ENCODE assay signal across 14 mouse cellular contexts in genomic region chr9:116285691-116286431, GRCm38 (mm10).
DNase-seq lines count a peak whose midpoint lies in the region; ATAC-seq and TF ChIP-seq lines count a peak whose summit lies in the region.
"Had no signal": no experiment of that assay in that cellular context is flagged by ENCODE, and none has a peak within 500 bp of the region (broad histone marks: within the 10 kb centered on the region; RNA-seq: fewer than 3 reads in every experiment).

No protein-coding gene starts in this region.

- H3K4me1 ChIP-seq in hindbrain, embryonic 11.5 days (replicated peaks; ENCODE audit: control insufficient read depth, insufficient read depth, low read length): no peaks in the 10 kb centered on the region
- H3K4me1 ChIP-seq in hindbrain, embryonic 16.5 days (ENCODE audit: control insufficient read depth, insufficient read depth, low read depth, low read length): no peaks in the 10 kb centered on the region; the same call in 1 of the 2 replicates
- no peaks in the 10 kb centered on the region for H3K4me1 ChIP-seq in midbrain, embryonic 11.5 days (ENCODE audit: control insufficient read depth, insufficient read depth, low read length)
- no peaks in the 10 kb centered on the region for H3K4me1 ChIP-seq in midbrain, embryonic 15.5 days
- H3K4me1 ChIP-seq in embryonic facial prominence, embryonic 11.5 days (ENCODE audit: control insufficient read depth, insufficient read depth, low read length): no peaks in the 10 kb centered on the region
- no peaks in the 10 kb centered on the region for H3K4me1 ChIP-seq in hindbrain, postnatal 0 days (ENCODE audit: insufficient read depth, low read length)
- H3K4me1 ChIP-seq: liver, embryonic 13.5 days; megakaryocyte, embryonic 14.5 days; stomach, embryonic 15.5 days had no signal

- H3K27ac ChIP-seq in hindbrain, embryonic 11.5 days (ENCODE audit: low read depth, low read length): 0 out of 2 replicates have a peak overlapping the region, but pooled peaks have one; percentile 6
- no peak overlapping the region for H3K27ac ChIP-seq in hindbrain, embryonic 16.5 days (ENCODE audit: low read depth, low read length)
- no peak overlapping the region for H3K27ac ChIP-seq in midbrain, embryonic 11.5 days (ENCODE audit: low read depth, low read length)
- no peak overlapping the region for H3K27ac ChIP-seq in midbrain, embryonic 15.5 days
- no peak overlapping the region for H3K27ac ChIP-seq in embryonic facial prominence, embryonic 11.5 days (replicated peaks; ENCODE audit: low read depth, low read length)
- H3K27ac ChIP-seq in hindbrain, postnatal 0 days: no peak overlapping the region
- H3K27ac ChIP-seq: liver, embryonic 13.5 days; stomach, embryonic 15.5 days had no signal

- peak; percentile 65; the same call in 1 of the 2 replicates for ATAC-seq in hindbrain, embryonic 11.5 days (ENCODE audit: low FRiP score)
- ATAC-seq in hindbrain, embryonic 16.5 days: no peak
- ATAC-seq in midbrain, embryonic 11.5 days (ENCODE audit: low FRiP score): no peak
- no peak for ATAC-seq in midbrain, embryonic 15.5 days (replicated peaks)
- ATAC-seq in embryonic facial prominence, embryonic 11.5 days (replicated peaks; ENCODE audit: insufficient number of reproducible peaks, low FRiP score, low TSS enrichment, low read depth): no peak
- ATAC-seq in hindbrain, postnatal 0 days: no peak
- ATAC-seq: inflammation-experienced regulatory T-cells, adult 6 months had no signal

- no peaks in the 10 kb centered on the region for H3K36me3 ChIP-seq in hindbrain, embryonic 11.5 days (ENCODE audit: control insufficient read depth, insufficient read depth, low read length)
- H3K36me3 ChIP-seq in hindbrain, embryonic 16.5 days (ENCODE audit: control insufficient read depth, insufficient read depth, low read length): no peaks in the 10 kb centered on the region
- no peaks in the 10 kb centered on the region for H3K36me3 ChIP-seq in midbrain, embryonic 11.5 days (ENCODE audit: control insufficient read depth, insufficient read depth, low read length)
- no peaks in the 10 kb centered on the region for H3K36me3 ChIP-seq in midbrain, embryonic 15.5 days (replicated peaks)
- H3K36me3 ChIP-seq in embryonic facial prominence, embryonic 11.5 days (replicated peaks; ENCODE audit: control insufficient read depth, insufficient read depth, low read depth, low read length): no peaks in the 10 kb centered on the region
- no peaks in the 10 kb centered on the region for H3K36me3 ChIP-seq in hindbrain, postnatal 0 days (ENCODE audit: insufficient read depth, low read length)
- H3K36me3 ChIP-seq: liver, embryonic 13.5 days; stomach, embryonic 15.5 days had no signal

- H3K9me3 ChIP-seq in hindbrain, embryonic 11.5 days (ENCODE audit: control insufficient read depth, low read length): no peaks in the 10 kb centered on the region
- H3K9me3 ChIP-seq in hindbrain, embryonic 16.5 days (ENCODE audit: control insufficient read depth, low read length): no peaks in the 10 kb centered on the region
- no peaks in the 10 kb centered on the region for H3K9me3 ChIP-seq in midbrain, embryonic 11.5 days (ENCODE audit: control insufficient read depth, low read length)
- no peaks in the 10 kb centered on the region for H3K9me3 ChIP-seq in midbrain, embryonic 15.5 days
- no peaks in the 10 kb centered on the region for H3K9me3 ChIP-seq in embryonic facial prominence, embryonic 11.5 days (replicated peaks; ENCODE audit: control insufficient read depth, low read length)
- no peaks in the 10 kb centered on the region for H3K9me3 ChIP-seq in hindbrain, postnatal 0 days (ENCODE audit: low read length)
- H3K9me3 ChIP-seq: liver, embryonic 13.5 days; megakaryocyte, embryonic 14.5 days; stomach, embryonic 15.5 days had no signal

- no peak overlapping the region for H3K9ac ChIP-seq in hindbrain, embryonic 11.5 days (ENCODE audit: low read depth, low read length)
- no peak overlapping the region for H3K9ac ChIP-seq in hindbrain, embryonic 16.5 days (ENCODE audit: low read depth, low read length)
- H3K9ac ChIP-seq in midbrain, embryonic 11.5 days (ENCODE audit: low read length): no peak overlapping the region
- no peak overlapping the region for H3K9ac ChIP-seq in midbrain, embryonic 15.5 days
- no peak overlapping the region for H3K9ac ChIP-seq in embryonic facial prominence, embryonic 11.5 days (replicated peaks; ENCODE audit: low read length)
- no peak overlapping the region for H3K9ac ChIP-seq in hindbrain, postnatal 0 days (replicated peaks; ENCODE audit: low read length)
- H3K9ac ChIP-seq: liver, embryonic 13.5 days; stomach, embryonic 15.5 days had no signal

- no peak overlapping the region for H3K4me3 ChIP-seq in hindbrain, embryonic 11.5 days (ENCODE audit: low read depth, low read length)
- no peak overlapping the region for H3K4me3 ChIP-seq in hindbrain, embryonic 16.5 days (ENCODE audit: low read length)
- no peak overlapping the region for H3K4me3 ChIP-seq in midbrain, embryonic 11.5 days (ENCODE audit: low read depth, low read length)
- H3K4me3 ChIP-seq in midbrain, embryonic 15.5 days: no peak overlapping the region
- H3K4me3 ChIP-seq in embryonic facial prominence, embryonic 11.5 days (ENCODE audit: low read depth, low read length): no peak overlapping the region
- H3K4me3 ChIP-seq in hindbrain, postnatal 0 days (ENCODE audit: low read length): no peak overlapping the region
- H3K4me3 ChIP-seq: liver, embryonic 13.5 days; megakaryocyte, embryonic 14.5 days; stomach, embryonic 15.5 days had no signal

- no peaks in the 10 kb centered on the region for H3K27me3 ChIP-seq in hindbrain, embryonic 11.5 days (ENCODE audit: control insufficient read depth, insufficient read depth, low read length)
- H3K27me3 ChIP-seq in hindbrain, embryonic 16.5 days (replicated peaks; ENCODE audit: control insufficient read depth, insufficient read depth, low read length): no peaks in the 10 kb centered on the region
- H3K27me3 ChIP-seq in midbrain, embryonic 11.5 days (ENCODE audit: control insufficient read depth, insufficient read depth, low read length): no peaks in the 10 kb centered on the region
- H3K27me3 ChIP-seq in midbrain, embryonic 15.5 days (replicated peaks): no peaks in the 10 kb centered on the region
- no peaks in the 10 kb centered on the region for H3K27me3 ChIP-seq in embryonic facial prominence, embryonic 11.5 days (ENCODE audit: control insufficient read depth, insufficient read depth, low read length)
- H3K27me3 ChIP-seq in hindbrain, postnatal 0 days (ENCODE audit: insufficient read depth, low read length): no peaks in the 10 kb centered on the region
- H3K27me3 ChIP-seq: liver, embryonic 13.5 days; megakaryocyte, embryonic 14.5 days; stomach, embryonic 15.5 days had no signal

- no peak for TF ChIP-seq CTCF in hindbrain, postnatal 0 days (IDR thresholded peaks at IDR 0.05; ENCODE audit: low read depth)

- no peak overlapping the region for H3K4me2 ChIP-seq in hindbrain, embryonic 11.5 days (replicated peaks; ENCODE audit: low read depth, low read length)
- no peak overlapping the region for H3K4me2 ChIP-seq in hindbrain, embryonic 16.5 days (ENCODE audit: low read length)
- no peak overlapping the region for H3K4me2 ChIP-seq in midbrain, embryonic 11.5 days
- H3K4me2 ChIP-seq in midbrain, embryonic 15.5 days: no peak overlapping the region
- H3K4me2 ChIP-seq in embryonic facial prominence, embryonic 11.5 days (ENCODE audit: low read depth, low read length): no peak overlapping the region
- no peak overlapping the region for H3K4me2 ChIP-seq in hindbrain, postnatal 0 days (ENCODE audit: low read depth, low read length)
- H3K4me2 ChIP-seq: liver, embryonic 13.5 days; stomach, embryonic 15.5 days had no signal

- peak; percentile 37 for DNase-seq in hindbrain, embryonic 11.5 days (ENCODE audit: low spot score)
- peak; percentile 68 for DNase-seq in midbrain, embryonic 11.5 days (ENCODE audit: low spot score, missing footprints)
- DNase-seq in embryonic facial prominence, embryonic 11.5 days (ENCODE audit: low spot score): peak; percentile 26
- peak; percentile 10 for DNase-seq in hindbrain, postnatal 0 days (ENCODE audit: low spot score)
- no peak for DNase-seq in frontal cortex, postnatal 36 days (ENCODE audit: low spot score in 2 of 2)
- DNase-seq: adrenal gland, postnatal 36 days; cerebellum, adult 11 months; liver, embryonic 13.5 days; thymus, postnatal 25 days had no signal

- WGBS in hindbrain, embryonic 11.5 days: 64% methylated on average over 11 of the region's 11 CpGs
- WGBS in hindbrain, embryonic 16.5 days: 57% methylated on average over 11 of the region's 11 CpGs
- 78% methylated on average over 11 of the region's 11 CpGs for WGBS in midbrain, embryonic 11.5 days
- WGBS in midbrain, embryonic 15.5 days: 58% methylated on average over 11 of the region's 11 CpGs
- 25% methylated on average over 11 of the region's 11 CpGs for WGBS in embryonic facial prominence, embryonic 11.5 days
- WGBS in hindbrain, postnatal 0 days: 45% methylated on average over 11 of the region's 11 CpGs

Comparison
In these comparisons a context has a peak if more than half of its experiments do, and no peak if none do; other contexts are left out.
1. DNase-seq: peak in hindbrain, embryonic 11.5 days (single experiment), midbrain, embryonic 11.5 days (single experiment), embryonic facial prominence, embryonic 11.5 days (single experiment) and hindbrain, postnatal 0 days (single experiment); none in frontal cortex, postnatal 36 days (0 of 2).